Mouse (Mus musculus) adrenal gland, adult 18-20 months (tissue): ENCODE measurements at regions not wholly inside any gene's neighbourhood (a gene's known extent, or its start where the extent isn't known, plus 50 kb on each side); places are given as distances from the start of the nearest gene placed in this dataset.

Source experiments
- DNase-seq, 2 experiments: peaks; one replicate each; pipeline ENCODE4 v3.0.0; 2021 to 2022; ENCODE audit warnings: low spot score in 2 of 2

GRCm38 (mm10) chr17:82905483-82905882, 309.6 kb upstream of the Pkdcc start:
- DNase-seq: no peak

DNA sequence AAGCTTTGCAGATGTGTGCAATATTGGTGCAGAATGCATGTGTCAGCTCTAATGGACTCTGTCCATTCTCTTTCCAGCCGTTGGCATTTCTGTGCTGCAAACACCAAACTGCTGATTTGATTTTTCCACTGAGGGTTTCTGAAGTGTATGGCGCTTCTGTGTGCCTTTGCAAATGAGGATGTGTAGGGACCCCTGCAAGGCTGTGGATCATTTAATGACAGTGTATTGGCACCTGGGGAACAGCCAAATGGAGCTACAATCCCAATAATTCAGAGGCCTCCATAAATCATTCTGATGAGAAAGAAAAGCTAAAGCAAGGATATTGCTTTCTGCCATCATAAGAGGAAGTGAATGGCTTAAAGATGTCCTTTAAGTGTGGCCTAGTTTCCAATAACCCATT, 305.9 kb upstream of the Pkdcc start:
- no peak for DNase-seq

DNA sequence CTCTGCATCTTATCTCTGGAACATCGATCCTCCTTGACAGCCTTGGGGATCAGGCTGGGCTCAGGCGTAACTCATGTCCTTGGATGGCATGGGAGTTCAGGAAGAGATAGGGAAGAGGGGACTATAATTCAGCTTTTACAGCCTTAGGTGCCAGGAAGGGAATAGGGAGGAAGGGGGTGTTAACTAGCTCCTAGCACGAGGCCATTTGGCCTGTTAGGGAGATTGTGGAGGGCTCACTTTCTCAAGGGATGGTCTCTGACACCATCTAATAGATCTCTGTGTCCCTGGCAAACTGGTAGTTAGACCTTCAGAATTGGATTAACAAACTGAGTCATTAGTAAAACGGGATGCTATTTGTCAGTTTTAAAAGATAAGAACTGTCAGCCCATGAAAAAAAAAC, 292.1 kb upstream of the Pkdcc start:
- peak in 1 of 2 experiments; percentile 30 for DNase-seq

DNA sequence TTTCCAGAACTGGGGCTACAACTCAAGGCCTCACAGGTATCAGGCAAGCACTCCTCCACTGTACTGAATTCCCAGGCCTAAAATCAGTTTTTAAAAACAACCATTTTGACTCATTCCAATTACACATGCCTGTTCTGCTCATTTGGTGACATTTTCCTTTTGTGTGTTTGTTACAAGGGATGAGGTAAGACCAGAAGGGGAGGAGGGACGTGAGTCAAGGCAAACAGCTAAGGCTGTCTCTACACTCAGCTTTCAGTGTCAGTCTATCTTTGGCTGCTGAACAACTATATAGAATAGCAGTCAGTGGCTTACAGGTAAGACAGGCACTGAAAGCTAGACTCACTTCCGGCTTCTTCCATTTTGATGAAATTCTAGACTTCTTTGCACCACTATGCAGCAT, 289.3 kb upstream of the Pkdcc start:
- no peak for DNase-seq

DNA sequence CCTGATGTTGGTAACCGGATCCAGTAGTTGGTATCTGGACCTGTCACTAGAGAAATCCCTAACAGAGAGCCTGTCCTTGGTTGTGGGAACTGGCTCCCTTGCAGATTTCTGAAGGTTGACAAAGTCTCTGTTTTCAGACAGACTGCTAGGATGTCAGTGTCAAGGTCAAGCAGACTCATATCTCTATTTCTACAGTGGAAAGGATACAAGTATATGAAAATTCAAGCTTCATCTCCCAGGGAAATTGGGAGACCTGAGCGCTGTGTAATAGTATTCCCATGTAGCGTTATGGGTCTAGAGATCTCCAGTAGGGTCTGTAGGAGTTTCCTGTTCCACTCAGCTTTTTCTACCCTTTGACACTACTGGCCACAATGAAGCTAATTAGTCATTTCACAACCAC, 287.4 kb upstream of the Pkdcc start:
- peak in 1 of 2 experiments; percentile 9 for DNase-seq

GRCm38 (mm10) chr17:82929511-82929910, 285.6 kb upstream of the Pkdcc start:
- no peak for DNase-seq

- no peak for DNase-seq
Measured at GRCm38 (mm10) chr17:82930738-82931137, 284.4 kb upstream of the Pkdcc start.

GRCm38 (mm10) chr17:82931476-82931875, 283.6 kb upstream of the Pkdcc start:
- no peak for DNase-seq

GRCm38 (mm10) chr17:82936836-82937235, 278.3 kb upstream of the Pkdcc start:
- DNase-seq: no peak

GRCm38 (mm10) chr17:82946083-82946482, 269.0 kb upstream of the Pkdcc start:
- DNase-seq: no peak

DNA sequence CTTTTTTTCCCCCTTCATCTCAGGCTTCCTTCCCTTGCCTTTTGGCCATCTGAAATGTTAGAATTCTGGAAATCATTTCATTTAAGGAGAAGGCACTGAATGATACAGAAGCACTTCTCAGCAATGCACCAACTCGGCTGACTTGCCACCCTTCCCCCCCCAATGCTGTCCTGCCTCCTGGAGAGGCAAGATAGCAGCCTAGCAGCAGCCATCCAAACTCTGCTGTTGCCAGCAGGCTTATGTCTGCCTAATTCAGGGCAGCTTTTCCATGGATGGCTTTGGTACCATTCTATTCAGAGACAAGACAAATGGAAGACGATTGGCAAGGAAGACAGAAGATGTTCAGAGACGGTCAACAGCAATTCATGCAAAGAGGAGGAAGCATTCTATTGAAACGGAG, 265.3 kb upstream of the Pkdcc start:
- no peak for DNase-seq

DNA sequence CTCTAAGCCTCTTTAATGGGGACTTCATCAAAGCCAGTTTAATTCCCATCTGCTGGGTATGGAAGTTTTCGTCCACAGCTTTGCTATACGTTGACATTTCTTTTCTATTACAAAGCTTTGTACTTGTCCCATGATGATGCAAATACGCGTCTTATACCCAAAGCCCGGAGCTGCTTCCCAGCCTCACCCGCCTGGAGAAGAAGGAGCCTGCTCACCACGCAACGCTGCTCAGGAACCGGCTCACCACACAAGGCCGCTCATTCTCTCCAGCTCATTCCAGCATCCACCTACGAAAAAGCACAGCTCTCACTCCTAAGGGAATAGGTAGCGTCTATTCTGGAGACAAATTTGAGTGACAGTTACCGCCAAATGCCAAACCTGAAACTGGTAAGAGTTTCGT, 264.8 kb upstream of the Pkdcc start:
- no peak for DNase-seq

DNA sequence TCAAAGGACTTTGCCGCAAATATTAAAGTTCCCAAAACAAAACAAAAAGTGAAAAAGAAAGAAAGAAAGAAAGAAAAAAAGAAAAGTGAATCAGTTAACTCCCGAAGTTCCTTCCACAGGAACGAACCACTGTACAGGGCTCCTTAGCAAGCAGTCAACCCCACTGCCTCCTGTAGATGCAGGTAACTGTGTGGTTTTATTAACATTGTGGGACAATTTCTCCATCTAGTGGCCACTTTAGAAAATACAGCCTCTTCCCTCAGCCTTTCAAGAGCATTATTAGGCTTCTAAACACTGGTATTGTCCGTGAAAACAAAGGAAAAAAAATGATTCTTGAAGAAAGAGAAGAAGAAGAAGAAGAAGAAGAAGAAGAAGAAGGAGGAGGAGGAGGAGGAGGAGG, 257.7 kb upstream of the Pkdcc start:
- DNase-seq: no peak

DNA sequence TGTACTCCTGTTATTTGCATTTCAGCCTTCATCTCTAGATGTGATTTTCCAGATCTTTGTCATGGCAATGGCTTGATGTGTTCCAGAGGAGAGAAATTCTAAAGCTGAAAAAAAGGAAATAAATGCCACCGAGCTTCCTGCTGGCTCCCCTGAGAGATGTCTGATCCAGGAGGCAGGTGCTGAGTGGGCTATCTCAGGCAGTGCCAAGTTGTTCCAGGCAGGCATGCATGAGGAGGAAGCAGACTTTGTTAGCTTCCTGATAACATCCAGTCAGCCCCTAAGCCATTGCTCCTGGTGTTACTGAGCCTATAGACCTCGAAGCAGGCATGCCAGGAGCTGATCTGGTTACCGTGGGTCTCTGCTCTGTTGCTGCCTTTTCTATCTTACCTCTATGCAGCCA, 251.7 kb upstream of the Pkdcc start:
- DNase-seq: no peak

- no peak for DNase-seq
Measured at GRCm38 (mm10) chr17:82999710-83000109, 215.4 kb upstream of the Pkdcc start.

GRCm38 (mm10) chr17:83000411-83000810, 214.7 kb upstream of the Pkdcc start:
- no peak for DNase-seq

DNA sequence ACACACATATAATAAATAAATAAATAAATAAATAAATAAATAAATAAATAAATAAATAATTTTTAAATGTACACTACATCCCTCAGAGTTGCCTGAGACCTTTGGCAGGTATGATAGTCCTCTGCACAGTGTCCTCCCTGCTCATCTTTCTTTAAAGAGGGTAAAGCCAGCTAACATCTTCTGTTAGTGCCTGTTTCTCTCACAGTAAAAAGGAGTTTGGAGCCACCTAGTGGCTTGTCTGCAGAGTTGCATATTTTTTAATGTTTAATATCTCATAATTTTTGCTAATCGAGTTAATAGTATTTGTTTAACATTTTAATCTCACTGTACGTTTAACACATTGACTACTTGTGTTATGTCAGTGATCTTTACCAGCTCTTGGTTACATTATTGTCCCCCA, 213.5 kb upstream of the Pkdcc start:
- no peak for DNase-seq

GRCm38 (mm10) chr17:83010845-83011244, 204.2 kb upstream of the Pkdcc start:
- DNase-seq: no peak

DNA sequence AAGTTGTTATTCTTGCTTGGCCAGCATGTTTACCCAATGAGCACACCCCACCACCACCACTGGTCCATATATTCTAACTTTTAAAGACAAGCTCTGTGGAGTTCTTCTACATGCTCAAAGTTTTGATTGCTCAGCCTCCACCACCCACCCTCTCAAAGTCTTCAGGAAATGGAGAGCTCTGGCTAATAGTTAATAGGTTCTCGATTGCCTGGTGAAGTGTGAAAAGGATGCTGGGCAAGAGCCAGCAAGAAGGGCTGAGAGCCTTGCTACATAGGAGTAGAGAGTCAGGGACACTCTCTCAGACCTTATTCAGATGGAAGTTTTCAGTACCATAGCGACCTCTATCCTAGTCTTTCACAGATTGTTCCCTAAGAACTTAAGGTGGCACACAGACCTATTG, 199.4 kb upstream of the Pkdcc start:
- DNase-seq: no peak

GRCm38 (mm10) chr17:83016936-83017335, 198.2 kb upstream of the Pkdcc start:
- DNase-seq: no peak

GRCm38 (mm10) chr17:83019267-83019666, 195.8 kb upstream of the Pkdcc start:
- DNase-seq: no peak

DNA sequence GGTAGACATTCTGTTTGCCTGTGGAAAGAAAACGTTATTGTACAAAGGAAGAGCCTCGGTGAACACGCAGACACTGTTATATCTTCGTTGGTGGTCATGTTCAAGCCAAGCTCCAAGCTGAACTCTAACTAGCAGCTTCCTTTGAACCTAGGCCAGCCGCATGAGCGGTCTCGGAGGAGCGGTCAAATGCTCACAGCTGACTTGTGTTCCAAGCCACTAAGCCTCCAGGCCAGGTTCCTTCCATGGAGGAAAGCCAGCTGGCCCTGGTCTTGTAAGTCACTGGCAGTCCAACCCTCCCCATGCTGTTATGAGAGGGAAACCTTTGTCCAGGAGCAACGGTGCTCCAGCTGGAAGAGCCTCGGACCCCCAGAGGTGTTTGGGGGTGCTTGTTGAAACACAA, 194.5 kb upstream of the Pkdcc start:
- no peak for DNase-seq

GRCm38 (mm10) chr17:83025340-83025816, 189.7 kb upstream of the Pkdcc start:
- peak; percentile 74 to 76 for DNase-seq
